Mouse (Mus musculus) embryonic fibroblast, embryonic 13.5 days (primary cell): Measurements from ENCODE around the gene Tbc1d21.

ENCODE experiments used
- CTCF ChIP-seq: IDR thresholded peaks from 2 replicates; pipeline ENCODE4 v1.5.1; 2011; ENCODE audit warnings: mild to moderate bottlenecking, control low read depth, low read length, moderate library complexity, borderline replicate concordance; ENCODE audit not compliant: insufficient read depth
- POLR2A ChIP-seq: IDR thresholded peaks from 2 replicates; pipeline ENCODE4 v1.6.1; 2011; ENCODE audit warnings: low read depth, mild to moderate bottlenecking, control low read depth, low read length, moderate library complexity

GRCm38 (mm10) chr9:58353224-58353623, 17.0 kb downstream of the Tbc1d21 start:
- TF ChIP-seq CTCF (no peak), POLR2A (no peak)
